Mouse (Mus musculus): ENCODE data around the gene Narf. TPM values are rescaled to one million over a fixed set of nuclear protein-coding genes. Genes with fewer than 3 reads are reported as not detected.

Narf gene
- polyA plus RNA-seq, 1 experiment from 2014 or later = 52.4 TPM

DNA sequence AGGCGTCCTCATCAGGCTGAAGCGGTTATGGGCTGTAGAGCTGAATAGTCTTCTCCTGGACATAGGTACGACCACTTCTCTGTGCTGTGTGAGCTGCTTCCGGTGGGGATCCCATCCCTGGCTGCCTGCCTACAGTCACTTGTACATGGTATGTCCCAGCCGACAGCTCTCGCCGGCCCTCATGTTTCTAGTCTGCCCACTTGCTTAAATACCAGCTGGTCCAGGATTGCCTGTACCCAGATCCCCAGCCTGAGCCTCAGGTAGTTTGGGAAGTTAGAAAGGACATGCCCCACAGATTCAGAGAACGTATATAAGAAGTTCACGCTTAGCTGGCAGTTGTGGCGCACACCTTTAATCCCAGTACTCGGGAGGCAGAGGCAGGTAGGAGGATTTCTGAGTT, 17.3 kb upstream of the Narf start:
- no peak for ATAC-seq (replicated peaks; ENCODE audit: insufficient number of reproducible peaks, insufficient read depth, low FRiP score, low read depth)
- Histone ChIP-seq H3K4me3 (no peak overlapping the region), H3K27me3 (no peaks in the 10 kb centered on the region), H3K27ac (no peak overlapping the region), H3K4me2 (no peak overlapping the region), H3K9me3 (replicated peaks) (no peaks in the 10 kb centered on the region), H3K9ac (no peak overlapping the region), H3K36me3 (peaks cover 54% of the 10 kb centered on the region), H3K4me1 (replicated peaks) (peaks cover 10% of the 10 kb centered on the region)
- 81% methylated on average over 11 of the region's 11 CpGs for WGBS

DNA sequence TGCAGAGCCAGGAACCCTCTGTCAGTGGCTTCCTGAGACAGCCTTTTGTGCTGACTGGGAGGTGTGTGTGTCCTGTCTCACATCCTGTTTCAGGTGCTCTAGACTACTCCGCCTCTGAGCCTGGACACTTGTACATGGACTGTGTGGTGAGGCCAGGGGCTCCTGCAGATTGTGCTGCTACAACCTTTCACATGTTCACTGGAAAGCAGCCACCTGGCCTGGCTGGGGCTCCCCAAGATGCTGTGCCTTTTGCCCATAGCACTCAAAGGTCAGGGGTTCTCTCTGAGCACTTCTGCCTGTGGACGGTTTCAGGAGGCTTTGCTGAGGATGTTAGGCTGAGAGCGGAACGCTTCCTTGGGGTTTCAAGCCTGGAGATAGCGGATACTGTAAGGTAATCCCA, 16.3 kb upstream of the Narf start:
- Histone ChIP-seq H3K4me2 (no peak overlapping the region), H3K27ac (no peak overlapping the region), H3K27me3 (no peaks in the 10 kb centered on the region), H3K36me3 (peaks cover 64% of the 10 kb centered on the region), H3K4me3 (no peak overlapping the region), H3K9ac (no peak overlapping the region), H3K9me3 (replicated peaks) (no peaks in the 10 kb centered on the region), H3K4me1 (replicated peaks) (peaks cover 10% of the 10 kb centered on the region)
- 90% methylated on average over 5 of the region's 5 CpGs for WGBS
- no peak for ATAC-seq (replicated peaks; ENCODE audit: insufficient number of reproducible peaks, insufficient read depth, low FRiP score, low read depth)

DNA sequence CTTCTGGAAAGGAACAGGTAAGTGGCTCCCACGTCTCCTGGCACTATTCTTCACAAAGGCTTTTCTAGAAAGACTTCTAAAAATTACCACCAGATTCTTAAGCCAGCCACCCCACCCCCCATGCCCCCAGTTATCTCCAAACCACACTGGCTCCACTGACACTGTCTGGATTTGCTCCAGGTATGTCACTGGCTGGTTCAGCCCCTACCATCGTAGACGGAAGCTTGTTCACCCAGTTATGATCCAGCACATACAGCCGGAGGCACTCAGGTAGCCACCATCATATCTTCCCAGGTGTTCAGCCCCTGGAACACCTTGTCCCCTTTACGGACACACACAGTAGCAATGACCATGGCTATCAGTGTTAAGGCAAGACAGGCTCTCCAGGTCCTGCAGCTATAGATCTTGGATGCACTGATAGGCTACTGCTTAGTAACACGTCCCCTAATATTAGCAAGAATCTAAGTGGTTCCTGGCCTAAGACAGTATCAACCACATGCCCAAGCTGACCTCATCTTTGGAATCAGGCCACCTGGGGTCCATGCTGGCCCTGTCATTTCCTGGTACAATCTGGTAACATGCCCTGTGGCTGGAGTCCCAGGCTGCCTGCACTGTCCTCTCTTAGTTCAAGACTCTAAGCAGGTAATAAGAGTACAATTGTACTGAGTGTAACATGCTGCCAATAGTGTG, 15.6 kb upstream of the Narf start:
- WGBS = 59% methylated on average over 6 of the region's 6 CpGs
- Histone ChIP-seq H3K4me3 (no peak overlapping the region), H3K36me3 (peaks cover 71% of the 10 kb centered on the region), H3K9ac (no peak overlapping the region), H3K27ac (no peak overlapping the region), H3K4me2 (no peak overlapping the region), H3K27me3 (no peaks in the 10 kb centered on the region), H3K4me1 (replicated peaks) (peaks cover 10% of the 10 kb centered on the region), H3K9me3 (replicated peaks) (no peaks in the 10 kb centered on the region)
- 0 out of 2 replicates have a peak, but pooled peaks have one; percentile 33 for ATAC-seq (replicated peaks; ENCODE audit: insufficient number of reproducible peaks, insufficient read depth, low FRiP score, low read depth)

DNA sequence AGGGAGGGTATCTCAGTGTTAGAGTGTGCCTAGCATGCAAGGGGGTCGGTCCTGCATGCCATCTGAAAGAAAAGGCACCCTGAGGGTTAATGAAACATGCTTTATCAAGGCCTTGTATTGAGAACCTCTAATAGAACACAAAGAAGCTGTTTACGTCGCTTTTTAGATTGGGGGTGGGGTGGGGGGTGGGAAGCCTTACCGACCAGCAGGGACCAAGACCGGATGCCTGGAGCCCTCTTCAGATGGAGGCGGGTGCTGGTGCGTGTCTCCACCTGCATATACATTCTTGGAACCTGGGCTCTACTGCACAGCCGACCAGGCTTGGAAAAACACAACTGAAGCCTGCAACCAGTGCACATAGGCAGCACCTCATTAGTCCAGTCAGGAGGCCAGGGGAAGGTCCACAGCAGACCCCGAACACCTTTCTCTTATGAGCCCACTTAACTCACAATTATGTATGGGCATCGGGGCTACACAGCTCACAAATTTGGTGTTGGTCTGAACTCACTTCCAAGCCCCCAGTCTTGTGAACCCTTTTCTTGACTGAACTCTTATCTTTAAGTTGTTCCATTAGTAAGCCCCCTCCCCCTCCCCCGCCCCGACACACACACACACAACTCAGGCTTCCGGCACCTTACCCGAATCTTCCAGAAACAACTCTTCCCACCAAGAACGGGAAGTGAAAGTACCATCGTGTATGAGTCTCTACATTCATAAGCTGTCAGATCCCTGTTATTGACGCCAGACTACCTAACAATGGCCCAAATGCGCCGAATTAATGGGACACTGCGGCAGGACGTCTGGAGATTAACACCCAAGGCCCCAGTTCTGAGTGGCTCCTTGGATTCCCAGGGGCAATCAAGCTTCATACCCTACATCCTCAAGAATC, 8.7 kb upstream of the Narf start:
- Histone ChIP-seq H3K4me2 (peak overlapping the region; percentile 86), H3K9me3 (replicated peaks) (no peaks in the 10 kb centered on the region), H3K36me3 (peaks cover 38% of the 10 kb centered on the region), H3K9ac (peak overlapping the region; percentile 81), H3K27me3 (no peaks in the 10 kb centered on the region), H3K4me3 (peak overlapping the region; percentile 84), H3K27ac (peak overlapping the region; percentile 86), H3K4me1 (replicated peaks) (peaks cover 29% of the 10 kb centered on the region)
- 16% methylated on average over 21 of the region's 21 CpGs for WGBS
- ATAC-seq (replicated peaks; ENCODE audit: insufficient number of reproducible peaks, insufficient read depth, low FRiP score, low read depth) = no peak

DNA sequence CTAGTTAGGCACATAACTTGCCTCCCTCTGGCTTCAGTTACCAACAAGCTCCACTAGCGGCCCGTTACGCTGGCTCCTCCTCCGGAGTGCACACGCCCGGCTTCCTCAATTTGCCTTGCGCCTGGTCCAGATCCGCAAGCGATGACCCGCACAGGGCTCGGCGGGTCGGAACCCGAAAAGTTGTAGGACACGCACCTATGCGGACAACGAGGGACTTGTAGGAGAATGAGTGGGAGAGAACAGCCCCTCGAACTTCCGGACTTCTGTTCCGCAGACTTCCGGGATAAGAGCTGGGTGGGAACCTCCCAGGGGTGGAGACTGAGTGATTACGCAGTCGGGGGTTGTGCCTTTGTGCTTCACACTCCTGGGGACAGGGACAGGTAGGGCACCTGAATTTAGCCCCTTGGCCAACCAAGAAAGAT, 8.0 kb upstream of the Narf start, which contains the start of gene Cybc1:
Cybc1 (minus strand) TSS at position 305 of the 422 bp plus-strand sequence.
- no peaks in the 10 kb centered on the region for H3K9me3 ChIP-seq (replicated peaks)
- WGBS = under 1% methylated on average over 23 of the region's 23 CpGs
- peak within 1 kb of the TSS; percentile 81 for H3K9ac ChIP-seq
- peak within 1 kb of the TSS; percentile 84 for H3K4me3 ChIP-seq
- ATAC-seq (replicated peaks; ENCODE audit: insufficient number of reproducible peaks, insufficient read depth, low FRiP score, low read depth) = peak; percentile 73
- no peaks in the 10 kb centered on the region for H3K27me3 ChIP-seq
- H3K4me1 ChIP-seq (replicated peaks) = peaks cover 29% of the 10 kb centered on the region
- peaks cover 31% of the 10 kb centered on the region for H3K36me3 ChIP-seq
- H3K4me2 ChIP-seq = peak within 1 kb of the TSS; percentile 86
- H3K27ac ChIP-seq = peak within 1 kb of the TSS; percentile 86

DNA sequence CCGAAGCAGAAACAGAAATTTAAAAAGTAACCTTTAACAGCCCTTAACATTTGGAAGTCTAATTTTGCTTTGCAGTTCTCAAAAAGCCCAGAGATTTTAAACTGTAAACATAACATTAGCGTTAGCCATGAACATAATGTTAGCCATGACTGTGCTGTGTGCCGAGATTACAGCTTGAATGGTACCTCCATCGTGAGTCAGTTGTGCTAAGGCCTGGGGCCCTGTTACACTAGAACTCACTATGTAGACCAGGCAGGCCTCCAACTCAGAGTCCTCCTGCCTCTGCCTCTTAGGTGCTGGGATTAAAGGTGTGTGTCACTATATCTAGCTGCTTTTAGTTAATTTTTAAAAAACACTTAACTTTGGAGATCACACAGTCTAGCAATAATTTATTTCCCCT, 5.9 kb upstream of the Narf start:
- Histone ChIP-seq H3K27me3 (no peaks in the 10 kb centered on the region), H3K27ac (peak overlapping the region; percentile 58), H3K4me1 (replicated peaks) (peaks cover 37% of the 10 kb centered on the region), H3K4me3 (no peak overlapping the region), H3K9me3 (replicated peaks) (no peaks in the 10 kb centered on the region), H3K9ac (no peak overlapping the region), H3K36me3 (peaks cover 10% of the 10 kb centered on the region; the same call in 1 of the 2 replicates), H3K4me2 (no peak overlapping the region)
- WGBS = 79% methylated on average over 4 of the region's 4 CpGs
- no peak for ATAC-seq (replicated peaks; ENCODE audit: insufficient number of reproducible peaks, insufficient read depth, low FRiP score, low read depth)

DNA sequence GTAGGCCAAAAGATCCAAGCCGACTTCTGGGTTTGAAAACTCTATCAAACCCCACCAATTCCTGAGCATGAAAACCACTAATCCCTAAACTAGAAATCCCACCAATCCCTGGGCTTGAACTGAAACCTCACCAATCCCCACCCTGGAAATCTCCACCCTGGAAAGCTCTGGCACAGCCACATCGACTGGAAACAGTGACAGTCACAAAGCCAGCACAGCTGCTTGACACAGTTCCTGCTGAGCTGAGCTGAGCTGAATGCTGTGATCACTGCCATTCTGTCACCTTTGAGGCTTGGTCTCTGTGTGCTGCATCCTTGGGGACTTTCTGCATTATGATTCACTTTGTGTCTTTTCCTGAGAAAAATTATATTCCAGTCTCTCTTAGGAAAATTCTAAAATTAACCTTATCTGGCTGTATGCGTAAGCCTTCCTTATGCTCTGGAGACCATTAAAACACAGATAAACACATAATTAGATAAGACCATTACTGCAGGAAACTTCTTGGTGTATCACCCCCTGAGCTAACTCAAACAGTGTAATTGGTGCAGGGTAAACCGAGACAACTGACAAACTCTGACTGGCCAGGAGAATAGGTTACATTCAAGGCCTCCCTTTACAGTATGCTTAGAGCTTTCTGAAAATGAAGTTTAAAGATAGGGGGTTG, 5.3 kb upstream of the Narf start:
- no peak for ATAC-seq (replicated peaks; ENCODE audit: insufficient number of reproducible peaks, insufficient read depth, low FRiP score, low read depth)
- 35% methylated on average over 4 of the region's 4 CpGs for WGBS
- Histone ChIP-seq H3K27me3 (no peaks in the 10 kb centered on the region), H3K4me2 (no peak overlapping the region), H3K36me3 (peaks cover 4% of the 10 kb centered on the region; the same call in 1 of the 2 replicates), H3K4me1 (replicated peaks) (peaks cover 39% of the 10 kb centered on the region), H3K4me3 (no peak overlapping the region), H3K9me3 (replicated peaks) (no peaks in the 10 kb centered on the region), H3K27ac (peak overlapping the region; percentile 58), H3K9ac (no peak overlapping the region)

DNA sequence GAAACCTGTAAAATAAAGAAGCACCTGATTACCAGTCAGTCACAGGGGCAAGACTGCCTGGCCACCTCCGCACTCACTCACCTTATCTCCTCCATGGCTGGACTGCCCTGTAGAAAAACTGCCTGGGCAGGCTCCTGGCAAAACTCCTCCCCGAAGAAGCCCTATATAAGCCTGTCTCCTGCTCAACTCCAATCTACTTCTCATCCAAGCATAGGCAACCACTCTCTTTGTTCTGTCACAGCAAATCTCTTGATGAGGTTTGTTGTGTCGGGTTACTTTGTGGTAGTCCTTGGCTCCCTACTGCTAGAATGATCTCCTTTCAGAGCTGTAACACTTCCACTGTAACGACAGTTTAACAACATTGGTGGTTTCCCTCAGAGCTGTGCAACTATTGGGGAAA, 4.3 kb upstream of the Narf start:
- ATAC-seq (replicated peaks; ENCODE audit: insufficient number of reproducible peaks, insufficient read depth, low FRiP score, low read depth) = no peak
- Histone ChIP-seq H3K4me1 (replicated peaks) (peaks cover 37% of the 10 kb centered on the region), H3K4me2 (no peak overlapping the region), H3K9me3 (replicated peaks) (no peaks in the 10 kb centered on the region), H3K27ac (peak overlapping the region; percentile 26; the same call in 1 of the 2 replicates), H3K9ac (no peak overlapping the region), H3K36me3 (no peaks in the 10 kb centered on the region), H3K27me3 (no peaks in the 10 kb centered on the region), H3K4me3 (no peak overlapping the region)
- WGBS = 24% methylated on average over 4 of the region's 4 CpGs

DNA sequence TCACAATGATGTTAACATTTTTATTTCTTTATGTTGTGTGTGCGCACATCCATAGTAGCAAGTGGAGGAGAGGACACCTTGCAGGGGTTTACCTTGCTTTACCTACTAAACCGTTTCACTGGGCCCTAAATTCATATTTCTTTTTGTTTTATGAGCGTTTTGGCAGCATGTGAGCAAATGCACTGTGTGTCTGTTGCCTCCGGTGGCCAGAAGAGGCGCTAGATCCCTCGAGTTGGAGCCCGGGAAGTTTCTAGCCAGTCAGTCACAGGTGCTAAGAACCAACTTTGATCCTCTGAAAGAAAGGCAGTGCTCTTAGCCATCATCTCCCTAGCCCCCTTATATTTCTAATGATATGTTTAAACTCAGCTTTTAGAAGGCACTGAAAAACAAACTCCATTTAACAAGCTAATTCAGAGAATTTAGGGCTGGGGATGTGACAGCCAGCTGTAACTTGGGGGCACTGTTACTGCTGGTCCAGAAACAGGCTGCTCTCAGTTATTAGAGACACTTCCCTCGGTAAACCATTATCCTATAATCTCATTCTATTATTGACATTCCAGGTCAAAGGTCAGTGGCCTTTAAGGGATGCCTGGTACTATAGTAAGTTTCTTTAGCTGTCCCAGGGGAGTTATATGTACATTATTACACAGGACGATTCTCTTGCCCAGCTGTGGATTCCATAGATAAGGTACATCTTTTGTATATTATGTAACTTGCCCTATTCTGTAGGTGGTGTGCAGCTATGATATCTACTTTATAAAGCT, 1.4 kb upstream of the Narf start:
- Histone ChIP-seq H3K4me1 (replicated peaks) (peaks cover 43% of the 10 kb centered on the region), H3K9me3 (replicated peaks) (no peaks in the 10 kb centered on the region), H3K9ac (no peak overlapping the region), H3K4me2 (peak overlapping the region; percentile 64), H3K27me3 (no peaks in the 10 kb centered on the region), H3K36me3 (0 out of 2 replicates have a peak, but pooled peaks cover 12% of the 10 kb centered on the region), H3K27ac (peak overlapping the region; percentile 100), H3K4me3 (no peak overlapping the region)
- ATAC-seq (replicated peaks; ENCODE audit: insufficient number of reproducible peaks, insufficient read depth, low FRiP score, low read depth) = no peak
- 30% methylated on average over 9 of the region's 9 CpGs for WGBS

DNA sequence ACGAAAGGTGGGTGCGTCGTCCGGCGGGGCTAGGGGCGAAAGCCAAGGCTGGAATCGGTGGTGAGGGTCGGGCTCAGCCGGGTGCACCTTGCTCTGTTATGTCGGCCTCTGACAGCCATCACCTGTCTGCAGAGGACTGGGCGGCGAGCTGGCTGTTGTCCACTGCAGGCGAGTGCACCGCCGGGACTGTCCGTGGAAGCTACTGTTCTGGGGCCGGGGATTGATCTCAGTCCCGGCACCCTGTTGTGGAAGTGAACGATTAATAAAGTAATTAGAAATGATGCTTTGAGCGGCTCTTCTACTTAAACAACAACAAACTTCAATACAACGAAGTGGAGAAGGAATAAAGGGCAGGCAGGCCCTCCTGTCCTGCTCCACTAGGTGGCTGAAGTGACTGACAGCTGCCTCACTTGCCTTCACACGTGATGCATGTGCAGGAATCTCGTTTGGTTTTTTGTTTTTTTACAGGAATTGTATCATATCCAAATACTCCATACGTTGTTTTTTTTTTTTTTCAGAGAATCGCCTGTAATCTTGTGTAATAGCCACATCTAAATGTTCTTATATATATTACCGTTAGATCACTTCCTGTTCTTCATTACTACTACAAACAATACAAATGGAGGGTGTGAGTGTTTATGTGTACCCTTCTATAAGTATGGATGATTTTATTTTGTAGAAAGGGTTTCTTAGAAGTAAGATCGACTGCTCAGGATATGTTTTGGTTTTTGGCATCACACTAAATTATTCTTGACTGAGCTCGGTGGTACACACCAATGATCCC, 484 bp downstream of the Narf start:
- Histone ChIP-seq H3K36me3 (peaks cover 26% of the 10 kb centered on the region), H3K4me3 (peak overlapping the region; percentile 85), H3K27me3 (no peaks in the 10 kb centered on the region), H3K27ac (peak overlapping the region; percentile 100), H3K9me3 (replicated peaks) (no peaks in the 10 kb centered on the region), H3K9ac (peak overlapping the region; percentile 81), H3K4me2 (peak overlapping the region; percentile 63), H3K4me1 (replicated peaks) (peaks cover 34% of the 10 kb centered on the region)
- ATAC-seq (replicated peaks; ENCODE audit: insufficient number of reproducible peaks, insufficient read depth, low FRiP score, low read depth) = peak; percentile 35
- 3% methylated on average over 28 of the region's 28 CpGs for WGBS

Data from heart, embryonic 15.5 days (tissue).